Mouse (Mus musculus): ENCODE measurements around the gene Rnaset2a. TPM values are rescaled to one million over a fixed set of nuclear protein-coding genes. Genes with fewer than 3 reads are reported as not detected.
"Not testable (repeated sequence)": the region's sequence is repeated elsewhere in the genome, so short reads cannot be mapped to it uniquely, and the experiment has no call there.

Gene Rnaset2a
- polyA plus RNA-seq, 1 experiment from 2014 or later, result 16.4 TPM

DNA sequence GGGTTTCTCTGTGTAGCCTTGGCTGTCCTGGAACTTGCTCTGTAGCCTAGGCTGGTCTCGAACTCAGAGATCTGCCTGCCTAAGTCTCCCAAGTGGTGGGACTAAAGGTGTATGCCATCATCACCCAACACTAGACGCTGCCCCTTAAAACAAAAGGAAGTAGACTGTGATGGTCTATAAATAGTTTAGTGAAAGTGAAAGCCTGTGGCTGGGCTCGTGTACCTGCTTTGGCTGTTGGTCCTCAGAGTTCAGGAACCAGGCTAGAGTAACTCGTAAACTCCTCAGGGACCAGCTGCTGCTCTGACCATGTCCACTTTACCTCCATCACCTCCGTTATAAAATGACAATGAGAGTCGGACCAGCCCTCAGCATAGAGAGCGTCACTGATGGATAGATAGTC is 22.4 kb upstream of the Rnaset2a start:
- 92% methylated on average over 7 of the region's 7 CpGs for WGBS
- H3K36me3 ChIP-seq (replicated peaks; ENCODE audit: control insufficient read depth, insufficient read depth, low read depth, low read length), result peaks cover 5% of the 10 kb centered on the region; the same call in 1 of the 2 replicates
- H3K4me1 ChIP-seq (ENCODE audit: control insufficient read depth, insufficient read depth, low read length), result no peaks in the 10 kb centered on the region
- DNase-seq (ENCODE audit: low spot score) (no peak), ATAC-seq (replicated peaks; ENCODE audit: insufficient number of reproducible peaks, low FRiP score, low TSS enrichment, low read depth) (no peak)
- no peak overlapping the region for H3K4me3 ChIP-seq (ENCODE audit: low read depth, low read length)
- H3K27me3 ChIP-seq (ENCODE audit: control insufficient read depth, insufficient read depth, low read length), result no peaks in the 10 kb centered on the region
- no peak overlapping the region for H3K27ac ChIP-seq (replicated peaks; ENCODE audit: low read depth, low read length)
- no peaks in the 10 kb centered on the region for H3K9me3 ChIP-seq (replicated peaks; ENCODE audit: control insufficient read depth, low read length)
- no peak overlapping the region for H3K9ac ChIP-seq (replicated peaks; ENCODE audit: low read length)
- H3K4me2 ChIP-seq (ENCODE audit: low read depth, low read length), result no peak overlapping the region

DNA sequence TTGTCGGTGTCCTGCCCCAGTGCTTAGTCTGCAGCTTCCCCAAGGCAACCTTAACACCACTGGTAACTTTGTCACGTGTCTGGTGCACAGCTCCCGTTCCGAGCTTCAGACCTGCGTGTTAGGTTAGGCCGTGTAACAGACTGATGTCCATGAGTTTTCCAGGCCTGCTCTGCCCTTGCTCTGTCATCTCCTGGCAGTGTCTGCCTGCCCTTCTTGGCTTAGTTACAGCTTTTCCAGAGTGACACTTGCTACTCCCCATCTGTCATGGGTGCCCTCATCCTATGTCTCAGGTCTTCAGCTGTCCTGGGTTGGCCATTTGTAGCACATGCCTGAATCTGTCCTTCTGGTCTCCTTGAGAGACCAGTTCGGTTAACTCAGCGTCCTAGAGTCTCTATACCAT is 19.5 kb upstream of the Rnaset2a start:
- H3K27ac ChIP-seq (replicated peaks; ENCODE audit: low read depth, low read length); H3K4me2 ChIP-seq (ENCODE audit: low read depth, low read length); H3K9ac ChIP-seq (replicated peaks; ENCODE audit: low read length); H3K9me3 ChIP-seq (replicated peaks; ENCODE audit: control insufficient read depth, low read length); H3K36me3 ChIP-seq (replicated peaks; ENCODE audit: control insufficient read depth, insufficient read depth, low read depth, low read length); H3K27me3 ChIP-seq (ENCODE audit: control insufficient read depth, insufficient read depth, low read length); H3K4me3 ChIP-seq (ENCODE audit: low read depth, low read length); DNase-seq (ENCODE audit: low spot score); H3K4me1 ChIP-seq (ENCODE audit: control insufficient read depth, insufficient read depth, low read length); ATAC-seq (replicated peaks; ENCODE audit: insufficient number of reproducible peaks, low FRiP score, low TSS enrichment, low read depth): not testable (repeated sequence)
- 94% methylated on average over 5 of the region's 8 CpGs for WGBS

DNA sequence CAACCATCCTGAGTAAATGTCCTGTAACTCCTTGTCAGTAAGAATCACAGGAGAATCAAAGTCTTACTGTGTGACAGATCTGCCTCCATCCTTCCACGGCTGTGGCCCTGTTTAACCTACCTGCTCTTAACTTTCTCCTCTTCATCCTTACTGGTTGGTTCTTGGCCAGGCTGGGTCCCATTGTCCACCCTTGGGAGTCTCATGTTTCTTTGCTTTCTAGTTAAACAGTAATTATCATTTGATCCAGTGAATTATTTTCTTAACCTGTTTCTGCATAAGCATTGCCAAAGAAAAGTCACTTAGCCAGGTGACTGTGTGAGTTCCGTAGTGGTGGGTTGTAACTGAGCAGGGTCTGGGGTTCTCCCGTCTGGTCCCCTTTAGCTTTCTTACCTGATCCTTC is 18.6 kb upstream of the Rnaset2a start:
- not testable (repeated sequence) for H3K27ac ChIP-seq (replicated peaks; ENCODE audit: low read depth, low read length); H3K27me3 ChIP-seq (ENCODE audit: control insufficient read depth, insufficient read depth, low read length); DNase-seq (ENCODE audit: low spot score); H3K36me3 ChIP-seq (replicated peaks; ENCODE audit: control insufficient read depth, insufficient read depth, low read depth, low read length); H3K9me3 ChIP-seq (replicated peaks; ENCODE audit: control insufficient read depth, low read length); H3K4me3 ChIP-seq (ENCODE audit: low read depth, low read length); H3K4me1 ChIP-seq (ENCODE audit: control insufficient read depth, insufficient read depth, low read length); H3K4me2 ChIP-seq (ENCODE audit: low read depth, low read length); H3K9ac ChIP-seq (replicated peaks; ENCODE audit: low read length); ATAC-seq (replicated peaks; ENCODE audit: insufficient number of reproducible peaks, low FRiP score, low TSS enrichment, low read depth)
- WGBS, result 40% methylated on average over 1 of the region's 3 CpGs

DNA sequence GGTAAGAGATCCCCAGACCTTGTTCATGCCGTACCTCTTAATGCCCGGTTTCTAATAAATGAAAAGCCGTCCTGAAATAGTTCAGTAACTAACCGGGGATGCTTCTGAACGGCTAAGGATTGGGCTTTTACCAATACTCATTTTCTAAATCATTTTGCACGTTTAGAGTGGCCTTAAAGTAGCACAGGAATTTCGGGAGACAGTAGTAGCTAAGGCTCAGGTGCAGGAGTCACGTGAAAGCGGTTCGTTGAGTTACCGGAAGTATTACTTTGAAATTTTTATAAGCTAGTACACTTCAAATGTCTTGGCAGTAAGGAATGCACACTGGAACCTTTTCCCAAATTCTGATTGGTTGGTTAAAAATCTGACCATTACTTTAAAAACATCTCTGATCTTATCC is 18.1 kb upstream of the Rnaset2a start:
- not testable (repeated sequence) for H3K9ac ChIP-seq (replicated peaks; ENCODE audit: low read length); H3K27me3 ChIP-seq (ENCODE audit: control insufficient read depth, insufficient read depth, low read length); DNase-seq (ENCODE audit: low spot score); H3K9me3 ChIP-seq (replicated peaks; ENCODE audit: control insufficient read depth, low read length); ATAC-seq (replicated peaks; ENCODE audit: insufficient number of reproducible peaks, low FRiP score, low TSS enrichment, low read depth); H3K27ac ChIP-seq (replicated peaks; ENCODE audit: low read depth, low read length); H3K4me2 ChIP-seq (ENCODE audit: low read depth, low read length); H3K36me3 ChIP-seq (replicated peaks; ENCODE audit: control insufficient read depth, insufficient read depth, low read depth, low read length); H3K4me1 ChIP-seq (ENCODE audit: control insufficient read depth, insufficient read depth, low read length)
- H3K4me3 ChIP-seq (ENCODE audit: low read depth, low read length), result peak overlapping the region; percentile 44
- under 1% methylated on average over 10 of the region's 11 CpGs for WGBS

DNA sequence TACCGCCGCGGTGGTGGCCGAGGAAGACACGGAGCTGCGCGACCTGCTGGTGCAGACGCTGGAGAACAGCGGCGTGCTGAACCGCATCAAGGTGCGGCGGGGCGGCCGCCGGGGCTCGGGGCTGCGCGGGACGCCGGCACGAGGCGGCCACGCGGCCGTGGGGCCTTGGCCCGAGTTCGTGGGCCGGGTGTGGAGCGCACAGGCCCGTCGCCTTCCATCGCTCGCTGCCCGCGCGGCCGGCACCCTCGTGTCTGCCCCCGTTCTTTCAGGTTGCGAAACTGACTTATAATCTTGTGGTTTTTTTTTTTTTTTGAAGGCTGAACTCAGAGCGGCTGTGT is 17.7 kb upstream of the Rnaset2a start:
- under 1% methylated on average over 20 of the region's 42 CpGs for WGBS
- not testable (repeated sequence) for DNase-seq (ENCODE audit: low spot score); H3K4me2 ChIP-seq (ENCODE audit: low read depth, low read length); H3K4me1 ChIP-seq (ENCODE audit: control insufficient read depth, insufficient read depth, low read length); H3K27ac ChIP-seq (replicated peaks; ENCODE audit: low read depth, low read length); H3K27me3 ChIP-seq (ENCODE audit: control insufficient read depth, insufficient read depth, low read length); H3K9me3 ChIP-seq (replicated peaks; ENCODE audit: control insufficient read depth, low read length); H3K36me3 ChIP-seq (replicated peaks; ENCODE audit: control insufficient read depth, insufficient read depth, low read depth, low read length)
- peak; percentile 70; the same call in 1 of the 2 replicates for ATAC-seq (replicated peaks; ENCODE audit: insufficient number of reproducible peaks, low FRiP score, low TSS enrichment, low read depth)
- peak overlapping the region; percentile 34 for H3K9ac ChIP-seq (replicated peaks; ENCODE audit: low read length)
- H3K4me3 ChIP-seq (ENCODE audit: low read depth, low read length), result peak overlapping the region; percentile 44

DNA sequence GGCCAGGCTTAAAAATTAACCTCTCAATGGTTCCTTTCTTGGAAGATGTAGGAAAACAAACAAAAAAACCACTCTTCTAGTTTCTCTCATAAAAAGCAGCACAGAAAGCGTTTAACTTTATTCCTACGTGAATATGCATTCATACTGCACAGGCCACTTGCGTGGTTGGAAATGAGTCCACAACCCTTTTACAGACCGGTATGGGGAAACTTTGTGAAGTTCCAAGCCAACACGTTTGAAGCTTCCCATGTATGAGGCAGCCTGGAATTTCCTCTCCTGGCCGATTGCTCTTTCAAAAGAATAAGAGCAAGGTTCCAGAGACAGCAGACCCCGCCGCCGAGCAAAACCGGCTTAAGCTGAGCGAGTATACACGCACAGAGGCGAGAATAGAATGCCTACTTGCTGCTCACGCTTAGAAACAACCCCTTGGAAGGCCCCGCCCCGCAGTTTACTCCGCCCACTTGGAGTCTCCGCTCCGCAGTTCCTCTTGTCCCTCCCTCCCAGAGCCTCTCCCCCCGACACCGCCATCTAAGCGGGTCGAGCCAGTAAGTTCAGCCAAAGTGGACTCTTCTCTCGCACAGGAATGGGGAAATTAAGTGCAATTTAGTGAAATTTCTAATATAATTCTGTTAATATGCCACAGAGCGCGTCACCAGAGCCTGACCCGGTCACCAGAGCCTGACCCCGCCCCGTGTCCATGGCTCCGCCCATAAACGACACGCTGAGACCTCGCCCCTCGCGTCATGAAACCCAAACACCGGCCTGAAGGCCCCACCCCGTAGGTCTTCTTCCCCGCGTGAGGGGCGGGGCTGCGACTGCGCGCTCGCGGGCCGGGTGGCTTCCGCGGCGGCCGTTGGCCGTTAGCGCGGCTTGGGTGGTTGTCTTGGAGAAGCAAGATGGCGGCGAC is 17.1 kb upstream of the Rnaset2a start, which contains the start of gene Fgfr1op:
Gene Fgfr1op (plus strand): TSS at position 801 of the 907 bp plus-strand sequence.
- not testable (repeated sequence) for H3K4me2 ChIP-seq (ENCODE audit: low read depth, low read length); H3K36me3 ChIP-seq (replicated peaks; ENCODE audit: control insufficient read depth, insufficient read depth, low read depth, low read length); H3K27me3 ChIP-seq (ENCODE audit: control insufficient read depth, insufficient read depth, low read length); H3K27ac ChIP-seq (replicated peaks; ENCODE audit: low read depth, low read length); H3K4me1 ChIP-seq (ENCODE audit: control insufficient read depth, insufficient read depth, low read length); DNase-seq (ENCODE audit: low spot score); H3K9me3 ChIP-seq (replicated peaks; ENCODE audit: control insufficient read depth, low read length)
- Histone ChIP-seq H3K4me3 (ENCODE audit: low read depth, low read length) (peak within 1 kb of the TSS; percentile 44), H3K9ac (replicated peaks; ENCODE audit: low read length) (peak within 1 kb of the TSS; percentile 34)
- ATAC-seq (replicated peaks; ENCODE audit: insufficient number of reproducible peaks, low FRiP score, low TSS enrichment, low read depth), result peak; percentile 92
- 3% methylated on average over 12 of the region's 55 CpGs for WGBS

DNA sequence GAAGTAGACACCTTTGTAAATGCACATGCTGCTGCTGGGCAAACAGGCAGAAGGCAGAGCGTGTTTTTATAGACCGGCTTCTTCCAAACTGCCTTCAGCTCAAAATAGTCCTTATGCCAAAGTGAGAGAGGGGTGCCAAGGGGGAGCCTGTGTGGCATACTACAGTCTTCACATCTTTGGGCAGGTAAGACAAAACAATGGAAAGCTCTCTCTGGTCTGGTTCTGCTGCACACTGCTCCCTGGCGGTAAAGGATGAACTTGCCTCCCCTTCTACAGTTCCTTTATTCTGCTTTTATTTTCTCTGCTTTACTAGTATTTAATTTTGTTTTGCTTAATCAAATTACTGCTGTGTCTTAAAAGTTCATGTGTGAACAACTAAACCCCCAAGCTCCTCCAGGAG is 13.1 kb upstream of the Rnaset2a start:
- H3K4me2 ChIP-seq (ENCODE audit: low read depth, low read length); H3K4me1 ChIP-seq (ENCODE audit: control insufficient read depth, insufficient read depth, low read length); H3K9me3 ChIP-seq (replicated peaks; ENCODE audit: control insufficient read depth, low read length); H3K27me3 ChIP-seq (ENCODE audit: control insufficient read depth, insufficient read depth, low read length); ATAC-seq (replicated peaks; ENCODE audit: insufficient number of reproducible peaks, low FRiP score, low TSS enrichment, low read depth); H3K36me3 ChIP-seq (replicated peaks; ENCODE audit: control insufficient read depth, insufficient read depth, low read depth, low read length); H3K4me3 ChIP-seq (ENCODE audit: low read depth, low read length); H3K9ac ChIP-seq (replicated peaks; ENCODE audit: low read length); H3K27ac ChIP-seq (replicated peaks; ENCODE audit: low read depth, low read length): not testable (repeated sequence)
- WGBS, result 23% methylated on average over 2 of the region's 3 CpGs
- DNase-seq (ENCODE audit: low spot score), result peak; percentile 7

DNA sequence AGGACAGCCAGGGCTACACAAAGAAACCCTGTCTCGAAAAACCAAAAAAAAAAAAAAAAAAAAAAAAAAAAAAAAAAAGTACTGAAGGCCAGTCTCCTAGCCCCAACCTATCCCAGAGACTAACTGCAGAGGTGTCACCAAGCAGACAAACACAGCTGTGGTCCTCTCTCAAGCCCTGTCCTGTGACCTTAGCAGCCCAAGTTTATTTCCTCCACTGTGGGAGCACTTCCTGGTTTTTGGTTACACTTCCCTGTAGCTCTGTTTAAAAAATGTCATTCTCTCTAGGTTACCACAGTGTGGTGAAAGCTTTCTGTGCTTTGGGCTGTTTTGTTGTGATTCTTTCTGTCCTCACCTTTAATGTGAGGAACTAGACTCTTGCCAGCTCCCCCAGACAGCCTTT is 10.7 kb upstream of the Rnaset2a start:
- not testable (repeated sequence) for ATAC-seq (replicated peaks; ENCODE audit: insufficient number of reproducible peaks, low FRiP score, low TSS enrichment, low read depth); H3K27ac ChIP-seq (replicated peaks; ENCODE audit: low read depth, low read length); H3K36me3 ChIP-seq (replicated peaks; ENCODE audit: control insufficient read depth, insufficient read depth, low read depth, low read length); H3K4me1 ChIP-seq (ENCODE audit: control insufficient read depth, insufficient read depth, low read length); H3K27me3 ChIP-seq (ENCODE audit: control insufficient read depth, insufficient read depth, low read length); H3K9ac ChIP-seq (replicated peaks; ENCODE audit: low read length); H3K4me2 ChIP-seq (ENCODE audit: low read depth, low read length); H3K4me3 ChIP-seq (ENCODE audit: low read depth, low read length); H3K9me3 ChIP-seq (replicated peaks; ENCODE audit: control insufficient read depth, low read length); DNase-seq (ENCODE audit: low spot score)
- WGBS, result no CpG with 5 or more reads among the region's 1 CpGs
